Mouse (Mus musculus): ENCODE data around the gene Gp1ba. TPM values are rescaled to one million over a fixed set of nuclear protein-coding genes. Genes with fewer than 3 reads are reported as not detected.

The Gp1ba gene
- 0.10 TPM for polyA plus RNA-seq (2017; shearing (Covaris generic))

GRCm38 (mm10) chr11:70638714-70639278 lies at the start of gene Gp1ba:
TSS of gene Gp1ba (plus strand) at chr11:70639122.

DNA sequence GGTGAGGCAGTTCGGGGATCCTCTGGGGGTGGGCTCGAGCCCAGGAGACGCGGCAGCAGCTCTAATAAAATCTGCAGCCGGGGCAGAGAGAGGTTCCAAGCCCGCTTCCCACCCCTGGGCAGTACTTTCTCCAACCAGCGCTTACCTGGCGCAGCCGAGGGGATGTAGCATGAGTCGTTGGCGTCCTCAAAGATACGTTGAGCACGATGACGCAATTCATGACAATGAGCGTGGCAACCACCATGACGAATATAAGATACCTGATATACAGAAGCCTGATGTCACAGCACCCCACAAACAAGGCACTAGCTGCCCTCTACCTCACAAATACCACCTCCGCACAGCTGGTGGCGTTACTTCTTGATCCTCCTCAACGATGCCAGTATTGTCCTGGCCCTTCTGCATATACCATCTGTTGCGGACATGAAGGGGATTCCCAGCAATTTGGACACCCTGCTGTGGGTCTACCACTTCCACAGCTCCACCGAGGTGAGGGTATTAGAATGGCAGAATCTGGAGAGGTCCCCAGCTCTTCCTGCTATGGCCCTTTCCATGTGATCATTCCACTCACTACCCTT lies 23.3 kb upstream of the Gp1ba start, which contains the start of gene 4930544D05Rik:
Gene 4930544D05Rik (plus strand): TSS at position 333 of the 578 bp plus-strand sequence.

GRCm38 (mm10) chr11:70619101-70619500 lies 19.8 kb upstream of the Gp1ba start, which contains the start of gene Chrne:
TSS of gene Chrne (minus strand) at chr11:70619216.

DNA sequence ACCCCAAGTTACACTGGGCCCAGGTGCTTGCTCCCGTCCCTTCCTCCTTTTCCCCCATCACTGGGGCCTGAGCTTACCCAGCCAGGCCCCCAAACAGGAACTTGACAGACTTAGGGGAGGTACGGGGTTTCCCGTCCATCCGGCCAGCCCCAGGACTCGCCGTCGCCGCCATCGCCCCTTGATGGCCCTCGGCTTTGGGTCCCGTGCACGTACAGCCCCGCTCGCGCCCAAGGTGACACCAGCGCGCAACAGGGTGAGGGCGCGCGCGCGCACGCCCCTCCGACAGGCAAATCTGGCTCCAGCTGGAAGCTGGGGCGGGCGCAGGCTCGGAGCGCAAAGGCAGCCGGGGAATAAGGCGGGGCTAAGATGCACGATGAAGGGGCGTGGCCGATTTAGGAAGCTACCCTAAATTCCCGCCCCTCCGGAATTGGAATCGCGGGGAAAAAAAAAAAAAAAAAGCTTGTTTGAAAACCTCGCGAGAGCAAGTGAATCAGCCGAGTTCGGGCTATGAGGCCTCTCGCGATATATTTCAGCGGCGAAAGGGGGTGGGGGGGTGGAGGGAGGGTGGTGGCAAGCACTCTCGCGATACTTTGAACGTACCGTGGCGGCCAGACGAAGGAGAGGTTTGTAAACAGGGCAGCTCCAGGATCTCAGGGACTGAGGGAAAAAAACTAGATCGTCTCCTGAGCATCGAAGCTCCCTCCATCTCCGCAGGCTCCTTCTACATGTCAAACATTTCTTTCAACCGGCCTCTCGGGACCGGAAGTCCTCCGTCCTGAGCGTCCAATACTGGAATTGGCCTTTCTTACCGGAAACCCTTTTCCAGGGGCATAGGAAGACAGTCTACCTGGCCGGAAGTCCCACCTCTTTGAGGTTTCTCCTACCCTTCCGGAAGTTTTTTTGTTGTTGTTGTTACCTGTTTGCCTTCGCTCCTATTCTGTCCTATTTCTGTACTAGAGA lies 8.0 kb downstream of the Gp1ba start, which contains the start of the genes Rnf167 and Slc25a11:
Gene Rnf167 (plus strand): TSS at position 545 of the 960 bp plus-strand sequence.
Gene Slc25a11 (minus strand): TSS at position 789 of the 960 bp plus-strand sequence.

DNA sequence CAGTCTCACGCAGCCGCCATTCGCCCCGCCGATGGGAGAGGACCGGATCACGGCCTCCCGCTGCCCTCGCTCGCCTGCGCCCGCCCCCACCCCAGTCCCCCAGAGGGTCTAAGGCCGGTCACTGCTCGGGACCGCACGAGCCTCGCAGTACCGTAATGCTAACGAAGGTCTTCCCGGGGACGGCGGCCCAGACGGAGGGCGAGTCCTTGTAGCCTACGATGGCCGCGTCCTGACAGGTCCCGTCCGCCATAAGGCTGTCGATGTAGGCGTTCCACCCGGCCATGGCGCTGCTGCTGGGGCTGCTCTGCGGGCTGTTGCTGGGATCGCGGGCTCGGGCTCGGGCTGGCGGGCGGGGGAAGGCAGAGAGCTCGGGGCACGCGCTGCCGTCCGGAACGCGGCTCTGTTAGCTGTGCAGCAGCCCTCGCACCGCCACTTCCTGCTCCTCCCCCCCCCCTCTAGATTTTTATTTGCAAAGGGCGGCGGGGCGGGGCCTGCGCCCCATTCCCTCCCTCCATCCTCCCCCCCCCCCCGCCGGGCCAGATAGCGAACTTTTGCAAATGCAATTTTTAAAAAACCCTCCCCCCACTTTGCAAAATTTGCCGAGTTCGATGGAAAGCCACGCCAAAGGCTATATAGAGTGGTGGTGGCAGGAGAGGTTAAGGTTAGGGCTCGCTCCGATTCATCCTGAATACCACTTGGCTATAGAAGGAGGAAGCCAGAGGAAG lies 15.4 kb downstream of the Gp1ba start, which contains the start of gene Pfn1:
Gene Pfn1 (minus strand): TSS at position 447 of the 725 bp plus-strand sequence.

GRCm38 (mm10) chr11:70656964-70657363 lies 18.0 kb downstream of the Gp1ba start, which contains the start of gene Eno3:
TSS of gene Eno3 (plus strand) at chr11:70657202.

GRCm38 (mm10) chr11:70668771-70669505 lies 30.0 kb downstream of the Gp1ba start, which contains the start of gene Spag7:
TSS of gene Spag7 (minus strand) at chr11:70669416.

DNA sequence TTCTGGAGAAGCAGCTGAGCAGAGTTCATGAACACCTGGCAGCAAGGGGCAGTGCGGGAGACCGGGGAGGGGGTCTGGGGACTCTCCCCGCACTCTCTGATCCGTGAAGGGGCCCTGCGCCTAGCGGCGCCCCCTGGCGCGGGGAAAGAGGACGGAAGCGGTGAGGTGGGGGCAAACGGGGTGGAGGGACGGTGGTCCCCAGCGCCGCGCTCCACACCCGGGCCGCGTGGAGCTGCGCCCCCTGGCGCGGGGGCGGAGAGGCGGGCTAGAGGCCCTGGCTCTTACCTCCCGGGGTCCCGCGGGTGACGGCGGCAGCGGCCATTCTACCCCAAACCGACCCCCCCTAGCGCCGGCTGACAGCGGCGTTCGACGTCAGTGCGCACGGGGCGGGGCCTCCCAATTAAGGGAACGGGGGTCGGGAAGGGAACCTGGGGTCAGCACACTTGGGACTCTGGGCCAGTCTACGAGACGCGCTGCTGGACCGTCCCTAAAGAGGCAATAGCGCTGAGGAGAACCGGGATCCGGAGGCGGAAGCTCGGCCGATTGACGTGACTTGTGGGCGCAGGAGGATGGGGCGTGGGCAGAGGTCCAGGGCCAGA lies 48.8 kb downstream of the Gp1ba start, which contains the start of gene Camta2:
Gene Camta2 (minus strand): TSS at position 505 of the 599 bp plus-strand sequence.

Other genes with a start within 250 kb of the Gp1ba start
- gene Pelp1, start 229.1 kb upstream of the Gp1ba start, polyA plus RNA-seq (2017; shearing (Covaris generic)): 12.8 TPM
- 217 TPM for gene Arrb2, start 206.5 kb upstream of the Gp1ba start, polyA plus RNA-seq (2017; shearing (Covaris generic))
- 81.1 TPM for gene Med11, start 187.2 kb upstream of the Gp1ba start, polyA plus RNA-seq (2017; shearing (Covaris generic))
- not detected for gene Zmynd15, start 179.7 kb upstream of the Gp1ba start, polyA plus RNA-seq (2017; shearing (Covaris generic))
- gene Cxcl16, start 179.1 kb upstream of the Gp1ba start, polyA plus RNA-seq (2017; shearing (Covaris generic)): 0.57 TPM
- 4.0 TPM for gene Tm4sf5, start 133.9 kb upstream of the Gp1ba start, polyA plus RNA-seq (2017; shearing (Covaris generic))
- not detected for gene Vmo1, start 124.5 kb upstream of the Gp1ba start, polyA plus RNA-seq (2017; shearing (Covaris generic))
- not detected for gene Gltpd2, start 119.9 kb upstream of the Gp1ba start, polyA plus RNA-seq (2017; shearing (Covaris generic))
- 374 TPM for gene Psmb6, start 113.8 kb upstream of the Gp1ba start, polyA plus RNA-seq (2017; shearing (Covaris generic))
- not detected for gene Gm40193, start 106.2 kb upstream of the Gp1ba start, polyA plus RNA-seq (2017; shearing (Covaris generic))
- gene Pld2, start 99.1 kb upstream of the Gp1ba start, polyA plus RNA-seq (2017; shearing (Covaris generic)): 2.5 TPM
- gene Mink1, start 76.2 kb upstream of the Gp1ba start, polyA plus RNA-seq (2017; shearing (Covaris generic)): 8.1 TPM
- not detected for gene 4930544D05Rik, start 23.3 kb upstream of the Gp1ba start, polyA plus RNA-seq (2017; shearing (Covaris generic))
- gene Chrne, start 19.9 kb upstream of the Gp1ba start, polyA plus RNA-seq (2017; shearing (Covaris generic)): 1.1 TPM
- gene Rnf167, start 8.1 kb downstream of the Gp1ba start, polyA plus RNA-seq (2017; shearing (Covaris generic)): 396 TPM
- gene Slc25a11, start 8.4 kb downstream of the Gp1ba start, polyA plus RNA-seq (2017; shearing (Covaris generic)): 170 TPM
- gene Pfn1, start 15.5 kb downstream of the Gp1ba start, polyA plus RNA-seq (2017; shearing (Covaris generic)): 4,385 TPM
- 35.5 TPM for gene Eno3, start 18.1 kb downstream of the Gp1ba start, polyA plus RNA-seq (2017; shearing (Covaris generic))
- 98.7 TPM for gene Spag7, start 30.3 kb downstream of the Gp1ba start, polyA plus RNA-seq (2017; shearing (Covaris generic))
- 57.4 TPM for gene Camta2, start 49.0 kb downstream of the Gp1ba start, polyA plus RNA-seq (2017; shearing (Covaris generic))
- 0.77 TPM for gene Inca1, start 61.0 kb downstream of the Gp1ba start, polyA plus RNA-seq (2017; shearing (Covaris generic))
- gene Kif1c, start 61.4 kb downstream of the Gp1ba start, polyA plus RNA-seq (2017; shearing (Covaris generic)): 0.38 TPM
- gene Zfp3, start 125.1 kb downstream of the Gp1ba start, polyA plus RNA-seq (2017; shearing (Covaris generic)): 5.4 TPM
- 0.60 TPM for gene Scimp, start 173.5 kb downstream of the Gp1ba start, polyA plus RNA-seq (2017; shearing (Covaris generic))
- 12.2 TPM for gene Rabep1, start 205.7 kb downstream of the Gp1ba start, polyA plus RNA-seq (2017; shearing (Covaris generic))

Data from activated CD4-positive, CD25-positive, alpha-beta regulatory T cell, adult 9 weeks (primary cell).